Comparison of ENCODE assay signal across 17 mouse cellular contexts in genomic region chr1:151721357-151721983, GRCm38 (mm10). TPM values are rescaled to one million over a fixed set of nuclear protein-coding genes. Genes with fewer than 3 reads are reported as not detected.
DNase-seq lines count a peak whose midpoint lies in the region; ATAC-seq and TF ChIP-seq lines count a peak whose summit lies in the region.
"Had no signal": no experiment of that assay in that cellular context is flagged by ENCODE, and none has a peak within 500 bp of the region (broad histone marks: within the 10 kb centered on the region; RNA-seq: fewer than 3 reads in every experiment).

No protein-coding gene starts in this region.

- H3K4me3 ChIP-seq in liver, adult 2 months (ENCODE audit: insufficient read depth, low read depth, low read length), result no peak overlapping the region
- no peak overlapping the region for H3K4me3 ChIP-seq in liver, embryonic 12.5 days
- H3K4me3 ChIP-seq in testis, adult 2 months (ENCODE audit: control insufficient read depth, low read depth, low read length), result no peak overlapping the region
- H3K4me3 ChIP-seq: embryonic facial prominence, embryonic 12.5 days; heart, embryonic 12.5 days; hindbrain, embryonic 15.5 days; layer of hippocampus, adult 2 months; liver, embryonic 15.5 days had no signal

- no peak for ATAC-seq in liver, embryonic 12.5 days
- ATAC-seq: intestine, postnatal 0 days had no signal

- peak; percentile 26 for DNase-seq in adrenal gland, postnatal 10 days
- no peak for DNase-seq in adrenal gland, postnatal 4 days (ENCODE audit: low spot score in 2 of 2)
- peak; percentile 58 for DNase-seq in liver, adult 2 months (ENCODE audit: extremely low read depth, low read depth, low spot score)
- no peak for DNase-seq in testis, postnatal 14 days (ENCODE audit: low spot score)
- DNase-seq in right cerebral cortex, adult 18-20 months, result no peak
- DNase-seq in urinary bladder, postnatal 4 days (ENCODE audit: low spot score in 2 of 2), result no peak
- DNase-seq: right cerebral cortex, postnatal 25 days; thymus, postnatal 14 days had no signal

- H3K9ac ChIP-seq in liver, adult 2 months (ENCODE audit: low read depth, low read length), result no peak overlapping the region
- no peak overlapping the region for H3K9ac ChIP-seq in liver, embryonic 12.5 days
- H3K9ac ChIP-seq: embryonic facial prominence, embryonic 12.5 days; heart, embryonic 12.5 days; hindbrain, embryonic 15.5 days; liver, embryonic 15.5 days had no signal

- 47% methylated on average over 10 of the region's 10 CpGs for WGBS in liver, adult 2 months
- 70% methylated on average over 10 of the region's 10 CpGs for WGBS in liver, embryonic 12.5 days (ENCODE audit: insufficient replicate concordance)

- H3K9me3 ChIP-seq in liver, embryonic 12.5 days (replicated peaks), result no peaks in the 10 kb centered on the region
- H3K9me3 ChIP-seq: embryonic facial prominence, embryonic 12.5 days; heart, embryonic 12.5 days; hindbrain, embryonic 15.5 days; liver, embryonic 15.5 days had no signal

- no peaks in the 10 kb centered on the region for H3K36me3 ChIP-seq in liver, adult 2 months (ENCODE audit: control insufficient read depth, insufficient read depth, low read length)
- H3K36me3 ChIP-seq in liver, embryonic 12.5 days, result no peaks in the 10 kb centered on the region
- no peaks in the 10 kb centered on the region for H3K36me3 ChIP-seq in testis, adult 2 months (ENCODE audit: control insufficient read depth, insufficient read depth, low read length)
- H3K36me3 ChIP-seq: embryonic facial prominence, embryonic 12.5 days; heart, embryonic 12.5 days; hindbrain, embryonic 15.5 days; liver, embryonic 15.5 days had no signal

- H3K4me1 ChIP-seq in liver, adult 2 months (ENCODE audit: control insufficient read depth, insufficient read depth, low read length), result peaks cover 13% of the 10 kb centered on the region
- H3K4me1 ChIP-seq in liver, embryonic 12.5 days, result 0 out of 2 replicates have a peak, but pooled peaks cover 6% of the 10 kb centered on the region
- peaks cover 3% of the 10 kb centered on the region; the same call in 1 of the 2 replicates for H3K4me1 ChIP-seq in testis, adult 2 months (ENCODE audit: control insufficient read depth, insufficient read depth, low read length)
- H3K4me1 ChIP-seq: embryonic facial prominence, embryonic 12.5 days; liver, embryonic 15.5 days had no signal

- TF ChIP-seq POLR2A in liver, adult 2 months (IDR thresholded peaks at IDR 0.05; ENCODE audit: extremely low read depth, insufficient read depth, low read length), result no peak
- TF ChIP-seq POLR2A in testis, adult 2 months (IDR thresholded peaks at IDR 0.05; ENCODE audit: control insufficient read depth, low read depth, low read length), result no peak

- no peak overlapping the region for H3K4me2 ChIP-seq in liver, embryonic 12.5 days
- H3K4me2 ChIP-seq: embryonic facial prominence, embryonic 12.5 days; heart, embryonic 12.5 days; hindbrain, embryonic 15.5 days; liver, embryonic 15.5 days had no signal

- no peaks in the 10 kb centered on the region for H3K27me3 ChIP-seq in liver, adult 2 months (ENCODE audit: control insufficient read depth, insufficient read depth, low read length)
- no peaks in the 10 kb centered on the region for H3K27me3 ChIP-seq in liver, embryonic 12.5 days (replicated peaks)
- H3K27me3 ChIP-seq in testis, adult 2 months (ENCODE audit: control insufficient read depth, insufficient read depth, low read length), result no peaks in the 10 kb centered on the region
- H3K27me3 ChIP-seq: CH12.LX; embryonic facial prominence, embryonic 12.5 days; heart, embryonic 12.5 days; hindbrain, embryonic 15.5 days; liver, embryonic 15.5 days had no signal

- no peaks in the 10 kb centered on the region for H3K79me2 ChIP-seq in liver, adult 2 months (ENCODE audit: control insufficient read depth, insufficient read depth, low read length)

- no peak overlapping the region for H3K27ac ChIP-seq in liver, adult 2 months (replicated peaks; ENCODE audit: insufficient read depth, low read depth, low read length)
- no peak overlapping the region for H3K27ac ChIP-seq in liver, embryonic 12.5 days
- H3K27ac ChIP-seq in testis, adult 2 months (ENCODE audit: control insufficient read depth, insufficient read depth, low read depth, low read length), result peak overlapping the region; percentile 63; the same call in 1 of the 2 replicates
- H3K27ac ChIP-seq: embryonic facial prominence, embryonic 12.5 days; hindbrain, embryonic 15.5 days; layer of hippocampus, adult 2 months; liver, embryonic 15.5 days had no signal

- TF ChIP-seq CTCF in liver, adult 2 months (IDR thresholded peaks at IDR 0.05; ENCODE audit: low read depth, low read length), result no peak
- no peak for TF ChIP-seq CTCF in testis, adult 2 months (IDR thresholded peaks at IDR 0.05; ENCODE audit: control insufficient read depth, insufficient read depth, insufficient replicate concordance, low read depth, low read length)

RNA-seq across cellular contexts. Expression of gene Edem3, which starts 33.7 kb away (rescaled TPM):
- total RNA-seq in adrenal gland, postnatal 10 days (2021), result 10 to 100 TPM; 75.4 to 77.1 TPM
- total RNA-seq in adrenal gland, postnatal 4 days (2021), result 100 to 1,000 TPM; 112 to 115 TPM
- 16.2 and 18.5 TPM in 2 replicates for total RNA-seq in liver, adult 2 months (2014; rRNA removed)
- polyA plus RNA-seq in liver, adult 2 months (2012; rRNA removed), result 4.1 and 4.5 TPM in 2 replicates
- polyA plus RNA-seq in liver, embryonic 12.5 days (2016; fragmentation: Nextera tagmentation; extraction: Ambion mirVana), result 11.9 and 12.5 TPM in 2 replicates
- polyA plus RNA-seq in testis, adult 2 months (2012; rRNA removed), result 3.0 and 3.6 TPM in 2 replicates

Comparison
In these comparisons a context has a peak if more than half of its experiments do, and no peak if none do; other contexts are left out.
1. DNase-seq: peak in adrenal gland, postnatal 10 days (single experiment) and liver, adult 2 months (single experiment); none in adrenal gland, postnatal 4 days (0 of 2), testis, postnatal 14 days (single experiment), right cerebral cortex, adult 18-20 months (single experiment) and urinary bladder, postnatal 4 days (0 of 2).